Mouse (Mus musculus) lung, postnatal 0 days (tissue): ENCODE data around the gene Mlxipl. TPM values are rescaled to one million over a fixed set of nuclear protein-coding genes. Genes with fewer than 3 reads are reported as not detected.

Experiments
- ATAC-seq: fragments of 200-750 bp; cut with Nextera tagmentation; 2 replicates; pipeline ENCODE4 v1.8.0; 2017; ENCODE audit warnings: moderate library complexity
- DNase-seq: peaks from one replicate; pipeline ENCODE4 v3.0.0-alpha.2; 2016; ENCODE audit warnings: low spot score
- H3K27ac ChIP-seq: fragments of 300-500 bp; sonication (generic); 2 replicates; pipeline ENCODE4 v1.5.1; 2014; ENCODE audit warnings: antibody characterized with exemption, mild to moderate bottlenecking, low read length, mixed read lengths
- H3K27me3 ChIP-seq: fragments of 300-500 bp; sonication (generic); replicated peaks from 2 replicates; pipeline ENCODE4 v1.6.1; 2014; ENCODE audit warnings: low read length, mixed read lengths; ENCODE audit not compliant: insufficient read depth
- H3K36me3 ChIP-seq: fragments of 300-500 bp; sonication (generic); 2 replicates; pipeline ENCODE4 v1.6.1; 2014; ENCODE audit warnings: low read length, mixed read lengths; ENCODE audit not compliant: insufficient read depth
- H3K4me1 ChIP-seq: fragments of 300-500 bp; sonication (generic); 2 replicates; pipeline ENCODE4 v1.6.1; 2014; ENCODE audit warnings: antibody characterized with exemption, low read depth, low read length, mixed read lengths; ENCODE audit not compliant: insufficient read depth
- H3K4me2 ChIP-seq: fragments of 300-500 bp; sonication (generic); replicated peaks from 2 replicates; pipeline ENCODE4 v1.6.1; 2014; ENCODE audit warnings: low read depth, mild to moderate bottlenecking, low read length, moderate library complexity, mixed read lengths
- H3K4me3 ChIP-seq: fragments of 300-500 bp; sonication (generic); 2 replicates; pipeline ENCODE4 v1.5.1; 2014; ENCODE audit warnings: low read depth, low read length
- H3K9ac ChIP-seq: fragments of 300-500 bp; sonication (generic); replicated peaks from 2 replicates; pipeline ENCODE4 v1.6.1; 2014; ENCODE audit warnings: low read depth, mild to moderate bottlenecking
- H3K9me3 ChIP-seq: fragments of 300-500 bp; sonication (generic); 2 replicates; pipeline ENCODE4 v1.6.1; 2016; ENCODE audit warnings: low read length, mixed read lengths
- CTCF ChIP-seq: IDR thresholded peaks from 2 replicates; pipeline ENCODE4 v1.5.1; 2016; ENCODE audit warnings: antibody characterized with exemption, mild to moderate bottlenecking
- EP300 ChIP-seq: IDR thresholded peaks from 2 replicates; pipeline ENCODE4 v1.6.1; 2016; ENCODE audit warnings: antibody characterized with exemption, mild to moderate bottlenecking, control low read depth
- WGBS: fragments of 180-500 bp; shearing (Covaris S2); extraction: QIAGEN DNeasy Blood & Tissue Kit; methylation state at CpG from one replicate; pipeline ENCODE4 v1.1.7; 2014; 5-methylcytosine and 5-hydroxymethylcytosine counted together
- polyA plus RNA-seq: library from polyadenylated mRNA; unstranded; fragments of >200 nt; fragmentation: Nextera tagmentation; extraction: Ambion mirVana; gene quantifications from 2 replicates; pipeline ENCODE4 v1.2.1, GENCODE M21; 2015

The Mlxipl gene
- polyA plus RNA-seq, 1 experiment from 2014 or later = 0.70 TPM

GRCm38 (mm10) chr5:135148715-135149052 lies 59.0 kb downstream of the Mlxipl start:
- Histone ChIP-seq H3K9ac (peak overlapping the region; percentile 16; the same call in 1 of the 2 replicates), H3K36me3 (no peaks in the 10 kb centered on the region), H3K4me3 (peak overlapping the region; percentile 74), H3K27ac (peak overlapping the region; percentile 51), H3K4me1 (peaks cover 9% of the 10 kb centered on the region), H3K4me2 (peak overlapping the region; percentile 63), H3K27me3 (no peaks in the 10 kb centered on the region), H3K9me3 (no peaks in the 10 kb centered on the region)
- TF ChIP-seq EP300 = no peak
- no peak for TF ChIP-seq CTCF
- DNase-seq (no peak), ATAC-seq (no peak)
- under 1% methylated on average over 13 of the region's 13 CpGs for WGBS

GRCm38 (mm10) chr5:135149053-135149819 lies 59.5 kb downstream of the Mlxipl start, which contains the start of gene Tbl2:
Tbl2 (plus strand) TSS chr5:135149657.
- DNase-seq (peak; percentile 100), ATAC-seq (peak; percentile 98)
- Histone ChIP-seq H3K4me3 (peak within 1 kb of the TSS; percentile 74), H3K9me3 (no peaks in the 10 kb centered on the region), H3K4me2 (peak within 1 kb of the TSS; percentile 93), H3K27me3 (no peaks in the 10 kb centered on the region), H3K27ac (peak within 1 kb of the TSS; percentile 89), H3K9ac (peak within 1 kb of the TSS; percentile 60), H3K4me1 (peaks cover 9% of the 10 kb centered on the region), H3K36me3 (peaks cover 2% of the 10 kb centered on the region; the same call in 1 of the 2 replicates)
- TF ChIP-seq CTCF (peak; percentile 32), EP300 (no peak)
- 0% methylated on average over 59 of the region's 63 CpGs for WGBS

DNA sequence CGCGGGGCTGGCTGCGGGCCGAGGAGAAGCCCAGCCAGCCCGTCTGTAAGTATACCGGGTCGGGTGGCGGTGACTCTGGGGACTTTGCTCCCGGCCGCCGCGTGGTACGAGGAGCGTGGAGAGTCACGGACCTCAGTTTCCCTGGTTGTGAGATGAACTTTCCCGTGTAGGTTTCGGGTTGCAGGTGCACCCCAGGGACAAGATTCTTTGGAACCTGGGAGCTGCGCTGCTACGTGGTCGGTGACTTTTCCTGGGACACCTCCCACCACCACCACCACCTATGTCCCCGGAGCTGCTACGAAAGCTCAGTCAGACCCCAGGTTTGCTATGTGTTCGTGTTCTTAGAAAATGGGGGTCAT lies 60.1 kb downstream of the Mlxipl start:
- no peak for ATAC-seq
- WGBS = 0% methylated on average over 19 of the region's 23 CpGs
- H3K4me1 ChIP-seq = peaks cover 9% of the 10 kb centered on the region
- peak overlapping the region; percentile 89; the same call in 1 of the 2 replicates for H3K27ac ChIP-seq
- H3K4me2 ChIP-seq = peak overlapping the region; percentile 93
- no peaks in the 10 kb centered on the region for H3K9me3 ChIP-seq
- TF ChIP-seq CTCF = no peak
- TF ChIP-seq EP300 = no peak
- H3K27me3 ChIP-seq = no peaks in the 10 kb centered on the region
- DNase-seq = no peak
- peak overlapping the region; percentile 74 for H3K4me3 ChIP-seq
- peak overlapping the region; percentile 60 for H3K9ac ChIP-seq
- H3K36me3 ChIP-seq = peaks cover 4% of the 10 kb centered on the region; the same call in 1 of the 2 replicates

GRCm38 (mm10) chr5:135156496-135156895 lies 66.8 kb downstream of the Mlxipl start:
- Histone ChIP-seq H3K9me3 (no peaks in the 10 kb centered on the region), H3K27me3 (no peaks in the 10 kb centered on the region), H3K9ac (no peak overlapping the region), H3K27ac (no peak overlapping the region), H3K4me1 (no peaks in the 10 kb centered on the region), H3K36me3 (peaks cover 13% of the 10 kb centered on the region; the same call in 1 of the 2 replicates), H3K4me2 (no peak overlapping the region), H3K4me3 (no peak overlapping the region)
- WGBS = 98% methylated on average over 4 of the region's 4 CpGs
- no peak for ATAC-seq
- DNase-seq = no peak
- TF ChIP-seq CTCF (peak; percentile 39; the same call in 1 of the 2 replicates), EP300 (no peak)

GRCm38 (mm10) chr5:135161221-135161620 lies 71.5 kb downstream of the Mlxipl start:
- peak; percentile 79 for ATAC-seq
- Histone ChIP-seq H3K36me3 (peaks cover 9% of the 10 kb centered on the region; the same call in 1 of the 2 replicates), H3K9me3 (no peaks in the 10 kb centered on the region)

DNA sequence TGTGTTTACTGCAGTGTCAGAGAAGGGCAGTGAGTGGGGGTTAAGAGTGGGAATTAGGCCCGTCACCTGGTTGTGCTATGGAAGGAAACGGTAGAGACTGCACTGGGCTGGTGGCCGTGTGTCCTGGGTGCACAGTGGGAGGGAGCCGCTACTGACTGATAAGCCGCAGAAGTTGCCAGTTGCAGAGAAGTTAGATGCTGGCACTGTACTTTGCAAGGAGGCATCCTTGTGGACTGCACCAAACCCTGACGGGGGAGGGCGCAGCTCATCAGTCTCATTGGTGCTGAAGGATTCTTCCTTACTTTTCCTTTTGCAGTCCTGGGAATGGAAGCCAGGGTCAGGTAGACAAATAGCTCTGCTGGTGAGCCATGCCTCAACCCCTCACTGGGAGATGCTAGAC lies 72.0 kb downstream of the Mlxipl start:
- Histone ChIP-seq H3K9ac (no peak overlapping the region), H3K27ac (peak overlapping the region; percentile 43; the same call in 1 of the 2 replicates), H3K4me1 (no peaks in the 10 kb centered on the region), H3K4me2 (no peak overlapping the region), H3K27me3 (no peaks in the 10 kb centered on the region), H3K4me3 (no peak overlapping the region), H3K36me3 (peaks cover 9% of the 10 kb centered on the region; the same call in 1 of the 2 replicates), H3K9me3 (no peaks in the 10 kb centered on the region)
- no peak for TF ChIP-seq CTCF
- no peak for TF ChIP-seq EP300
- WGBS = 83% methylated on average over 7 of the region's 7 CpGs
- no peak for DNase-seq
- no peak for ATAC-seq

More at GRCm38 (mm10) chr5:135161221-135161620, 71.5 kb downstream of the Mlxipl start:
- WGBS = 76% methylated on average over 4 of the region's 4 CpGs
- TF ChIP-seq CTCF (no peak), EP300 (no peak)
- Histone ChIP-seq H3K4me3 (no peak overlapping the region), H3K4me2 (no peak overlapping the region), H3K4me1 (no peaks in the 10 kb centered on the region), H3K9ac (no peak overlapping the region), H3K27ac (peak overlapping the region; percentile 43), H3K27me3 (no peaks in the 10 kb centered on the region)
- peak; percentile 86 for DNase-seq
